Mouse (Mus musculus) adrenal gland, adult 8-10 months (tissue): ENCODE results near the gene Ets2. TPM values are rescaled to one million over a fixed set of nuclear protein-coding genes. Genes with fewer than 3 reads are reported as not detected.
"Not testable (repeated sequence)": the region's sequence is repeated elsewhere in the genome, so short reads cannot be mapped to it uniquely, and the experiment has no call there.

ENCODE experiments used
- DNase-seq: peaks from one replicate; pipeline ENCODE4 v3.0.0; 2022
- total RNA-seq, 4 experiments: library from RNA; stranded (reverse); gene quantifications; 2 replicates each; pipeline ENCODE4 v1.2.4; 2022

Gene Ets2
- total RNA-seq, 4 experiments from 2014 or later, result 44.7 to 78.5 (median 58.4) TPM

GRCm38 (mm10) chr16:95736059-95736458 is 34.2 kb downstream of the Ets2 start:
- no peak for DNase-seq

- DNase-seq, result no peak
Measured at GRCm38 (mm10) chr16:95736470-95736869, 34.6 kb downstream of the Ets2 start.

GRCm38 (mm10) chr16:95739522-95739921 is 37.6 kb downstream of the Ets2 start:
- no peak for DNase-seq

GRCm38 (mm10) chr16:95741358-95741757 is 39.5 kb downstream of the Ets2 start:
- DNase-seq, result no peak

GRCm38 (mm10) chr16:95741915-95742739 is 40.3 kb downstream of the Ets2 start:
- DNase-seq, result no peak

GRCm38 (mm10) chr16:95742740-95743030 is 40.8 kb downstream of the Ets2 start:
- no peak for DNase-seq

GRCm38 (mm10) chr16:95743104-95743503 is 41.2 kb downstream of the Ets2 start:
- no peak for DNase-seq

GRCm38 (mm10) chr16:95744771-95745170 is 42.9 kb downstream of the Ets2 start:
- DNase-seq, result no peak

GRCm38 (mm10) chr16:95745685-95746084 is 43.8 kb downstream of the Ets2 start:
- DNase-seq, result no peak

- DNase-seq, result no peak
Measured at GRCm38 (mm10) chr16:95746565-95746964, 44.7 kb downstream of the Ets2 start.

- no peak for DNase-seq
Measured at GRCm38 (mm10) chr16:95749291-95750103, 47.6 kb downstream of the Ets2 start.

GRCm38 (mm10) chr16:95750211-95750629 is 48.3 kb downstream of the Ets2 start:
- DNase-seq, result no peak

GRCm38 (mm10) chr16:95752502-95752901 is 50.6 kb downstream of the Ets2 start:
- no peak for DNase-seq

GRCm38 (mm10) chr16:95753295-95753694 is 51.4 kb downstream of the Ets2 start:
- no peak for DNase-seq

- no peak for DNase-seq
Measured at GRCm38 (mm10) chr16:95759151-95759987, 57.5 kb downstream of the Ets2 start.

- DNase-seq, result no peak
Measured at GRCm38 (mm10) chr16:95759988-95760391, 58.1 kb downstream of the Ets2 start.

- no peak for DNase-seq
Measured at GRCm38 (mm10) chr16:95761742-95762141, 59.9 kb downstream of the Ets2 start.

- no peak for DNase-seq
Measured at GRCm38 (mm10) chr16:95763201-95763600, 61.3 kb downstream of the Ets2 start.

- DNase-seq, result not testable (repeated sequence)
Measured at GRCm38 (mm10) chr16:95764041-95764440, 62.2 kb downstream of the Ets2 start.

- no peak for DNase-seq
Measured at GRCm38 (mm10) chr16:95766181-95766580, 64.3 kb downstream of the Ets2 start.

GRCm38 (mm10) chr16:95767246-95767645 is 65.4 kb downstream of the Ets2 start:
- DNase-seq, result no peak

GRCm38 (mm10) chr16:95769066-95769995 is 67.5 kb downstream of the Ets2 start:
- DNase-seq, result no peak
